8 mouse cellular contexts compared by ENCODE assay signal in genomic region chr9:83805164-83805976, GRCm38 (mm10). TPM values are rescaled to one million over a fixed set of nuclear protein-coding genes. Genes with fewer than 3 reads are reported as not detected.
A peak's percentile ranks its signal among the peaks of the same experiment; 100 is the strongest.
DNase-seq lines count a peak whose midpoint lies in the region; ATAC-seq and TF ChIP-seq lines count a peak whose summit lies in the region.

No protein-coding gene starts in this region.

- peak overlapping the region; percentile 57 for H3K4me3 ChIP-seq in kidney, postnatal 0 days (replicated peaks; ENCODE audit: low read depth, low read length)
- peak overlapping the region; percentile 49 for H3K4me3 ChIP-seq in liver, embryonic 11.5 days (ENCODE audit: low read depth, low read length)

- peak overlapping the region; percentile 43 for H3K9ac ChIP-seq in kidney, postnatal 0 days (ENCODE audit: low read depth, low read length)
- H3K9ac ChIP-seq in liver, embryonic 11.5 days (ENCODE audit: low read depth, low read length), result peak overlapping the region; percentile 6; the same call in 1 of the 2 replicates

- ATAC-seq in kidney, postnatal 0 days (replicated peaks; ENCODE audit: low FRiP score, low read depth), result peak; percentile 79
- ATAC-seq in liver, embryonic 11.5 days (replicated peaks; ENCODE audit: low FRiP score), result peak; percentile 46
- ATAC-seq in monocyte, adult 5-6 weeks (replicated peaks; ENCODE audit: insufficient number of reproducible peaks, low FRiP score, low TSS enrichment, poor library complexity, severe bottlenecking), result no peak

- WGBS in kidney, postnatal 0 days, result under 1% methylated on average over 37 of the region's 37 CpGs
- WGBS in liver, embryonic 11.5 days, result 1% methylated on average over 37 of the region's 37 CpGs

- H3K36me3 ChIP-seq in kidney, postnatal 0 days (ENCODE audit: insufficient read depth, low read length), result no peaks in the 10 kb centered on the region
- no peaks in the 10 kb centered on the region for H3K36me3 ChIP-seq in liver, embryonic 11.5 days (ENCODE audit: control insufficient read depth, insufficient read depth, low read length)

- H3K27ac ChIP-seq in kidney, postnatal 0 days, result no peak overlapping the region
- no peak overlapping the region for H3K27ac ChIP-seq in liver, embryonic 11.5 days (ENCODE audit: low read depth, low read length)

- H3K4me1 ChIP-seq in kidney, postnatal 0 days (replicated peaks; ENCODE audit: insufficient read depth, low read length), result peaks cover 7% of the 10 kb centered on the region; the same call in 1 of the 2 replicates
- H3K4me1 ChIP-seq in liver, embryonic 11.5 days (replicated peaks; ENCODE audit: control insufficient read depth, insufficient read depth, low read length), result peaks cover 2% of the 10 kb centered on the region; the same call in 1 of the 2 replicates

- no peaks in the 10 kb centered on the region for H3K27me3 ChIP-seq in kidney, postnatal 0 days (ENCODE audit: insufficient read depth, low read length)
- H3K27me3 ChIP-seq in liver, embryonic 11.5 days (replicated peaks; ENCODE audit: control insufficient read depth, insufficient read depth, low read length), result peaks cover 36% of the 10 kb centered on the region

- H3K4me2 ChIP-seq in kidney, postnatal 0 days (ENCODE audit: low read length), result peak overlapping the region; percentile 99
- peak overlapping the region; percentile 65 for H3K4me2 ChIP-seq in liver, embryonic 11.5 days

- DNase-seq in kidney, postnatal 0 days (ENCODE audit: low spot score), result peak; percentile 71
- DNase-seq in kidney, adult 8-10 months, result no peak
- peak; percentile 44 for DNase-seq in MN1 (ENCODE audit: low spot score)
- DNase-seq in embryo, embryonic 10 days (ENCODE audit: low spot score), result peak; percentile 77
- DNase-seq in heart, postnatal 4 days, result peak; percentile 9
- DNase-seq in liver, embryonic 11.5 days (ENCODE audit: low spot score), result peak; percentile 43
- DNase-seq in retina, embryonic 14.5 days (ENCODE audit: low spot score), result peak; percentile 81

- no peaks in the 10 kb centered on the region for H3K9me3 ChIP-seq in kidney, postnatal 0 days (replicated peaks; ENCODE audit: low read length)
- no peaks in the 10 kb centered on the region for H3K9me3 ChIP-seq in liver, embryonic 11.5 days (ENCODE audit: control insufficient read depth, low read length)

- peak; percentile 36; the same call in 1 of the 2 replicates for TF ChIP-seq CTCF in kidney, postnatal 0 days (IDR thresholded peaks at IDR 0.05; ENCODE audit: low read depth)

RNA-seq across cellular contexts. Expression of gene Elovl4, which starts 0.7 kb away (rescaled TPM):
- polyA plus RNA-seq in kidney, postnatal 0 days (2015; fragmentation: Nextera tagmentation; extraction: Ambion mirVana), result 5.5 TPM in 2 replicates
- under 1 TPM; 0.88 to 0.92 TPM for total RNA-seq in heart, postnatal 4 days (2021)
- polyA plus RNA-seq in liver, embryonic 11.5 days (2014; fragmentation: Nextera tagmentation; extraction: Ambion mirVana), result 3.0 and 3.1 TPM in 2 replicates
- not detected in 3 replicates for total RNA-seq in monocyte, adult 5-6 weeks (2017)

RNA-seq across cellular contexts. Expression of gene Ttk, which starts 29.1 kb away (rescaled TPM):
- polyA plus RNA-seq in kidney, postnatal 0 days (2015; fragmentation: Nextera tagmentation; extraction: Ambion mirVana), result 11.5 and 14.8 TPM in 2 replicates
- 10 to 100 TPM; 16.1 to 21.2 TPM for total RNA-seq in heart, postnatal 4 days (2021)
- polyA plus RNA-seq in liver, embryonic 11.5 days (2014; fragmentation: Nextera tagmentation; extraction: Ambion mirVana), result 34.7 and 35.6 TPM in 2 replicates
- 0.49 TPM in 1 of 3 replicates, not detected in the others for total RNA-seq in monocyte, adult 5-6 weeks (2017)

Comparison
In these comparisons a context has a peak if more than half of its experiments do, and no peak if none do; other contexts are left out.
1. DNase-seq: peak in kidney, postnatal 0 days (single experiment), MN1 (single experiment), embryo, embryonic 10 days (single experiment), heart, postnatal 4 days (single experiment), liver, embryonic 11.5 days (single experiment) and retina, embryonic 14.5 days (single experiment); none in kidney, adult 8-10 months (0 of 2).
2. RNA of gene Ttk, which starts 29.1 kb away (total RNA-seq): 16.1 to 21.2 TPM in heart, postnatal 4 days; 0.49 TPM in monocyte, adult 5-6 weeks; every median in the first group is over 10 times any median in the second.